Mouse (Mus musculus) midbrain, postnatal 0 days (tissue): Measurements from ENCODE around the gene 0610009B22Rik. TPM values are rescaled to one million over a fixed set of nuclear protein-coding genes. Genes with fewer than 3 reads are reported as not detected.
A peak's percentile ranks its signal among the peaks of the same experiment; 100 is the strongest.

Experiments
- ATAC-seq: fragments of 200-750 bp; cut with Nextera tagmentation; 2 replicates; pipeline ENCODE4 v1.8.0; 2017; ENCODE audit warnings: moderate number of reproducible peaks, mild to moderate bottlenecking, moderate TSS enrichment, moderate library complexity; ENCODE audit not compliant: low FRiP score
- DNase-seq: peaks from one replicate; pipeline ENCODE4 v3.0.0-alpha.2; 2015; ENCODE audit warnings: low spot score
- H3K27ac ChIP-seq: fragments of 300-500 bp; sonication (generic); 2 replicates; pipeline ENCODE4 v1.5.1; 2014; ENCODE audit warnings: low read depth, mild to moderate bottlenecking, low read length, mixed read lengths
- H3K27me3 ChIP-seq: fragments of 300-500 bp; sonication (generic); 2 replicates; pipeline ENCODE4 v1.6.1; 2014; ENCODE audit warnings: low read length, control low read depth, mixed read lengths; ENCODE audit not compliant: insufficient read depth
- H3K36me3 ChIP-seq: fragments of 300-500 bp; sonication (generic); 2 replicates; pipeline ENCODE4 v1.6.1; 2014; ENCODE audit warnings: low read length, control low read depth, mixed read lengths; ENCODE audit not compliant: insufficient read depth
- H3K4me1 ChIP-seq: fragments of 300-500 bp; sonication (generic); 2 replicates; pipeline ENCODE4 v1.6.1; 2014; ENCODE audit warnings: mild to moderate bottlenecking, control low read depth, antibody characterized with exemption, low read length, mixed read lengths; ENCODE audit not compliant: insufficient read depth
- H3K4me2 ChIP-seq: fragments of 300-500 bp; sonication (generic); 2 replicates; pipeline ENCODE4 v1.6.1; 2014; ENCODE audit warnings: low read depth, mild to moderate bottlenecking, low read length, mixed read lengths; ENCODE audit not compliant: poor library complexity, severe bottlenecking
- H3K4me3 ChIP-seq: fragments of 300-500 bp; sonication (generic); 2 replicates; pipeline ENCODE4 v1.5.1; 2014; ENCODE audit warnings: low read depth, mild to moderate bottlenecking, low read length, moderate library complexity
- H3K9ac ChIP-seq: fragments of 300-500 bp; sonication (generic); replicated peaks from 2 replicates; pipeline ENCODE4 v1.6.1; 2014; ENCODE audit warnings: mild to moderate bottlenecking, low read length, moderate library complexity, mixed read lengths; ENCODE audit not compliant: poor library complexity, severe bottlenecking
- H3K9me3 ChIP-seq: fragments of 300-500 bp; sonication (generic); 2 replicates; pipeline ENCODE4 v1.6.1; 2016; ENCODE audit warnings: low read length, control low read depth
- CTCF ChIP-seq: IDR thresholded peaks from 2 replicates; pipeline ENCODE4 v1.5.1; 2016; ENCODE audit warnings: antibody characterized with exemption, mild to moderate bottlenecking
- WGBS: fragments of 180-500 bp; shearing (Covaris S2); extraction: QIAGEN DNeasy Blood & Tissue Kit; methylation state at CpG from one replicate; pipeline ENCODE4 v1.1.7; 2014; 5-methylcytosine and 5-hydroxymethylcytosine counted together
- polyA plus RNA-seq: library from polyadenylated mRNA; unstranded; fragments of >200 nt; fragmentation: Nextera tagmentation; extraction: Ambion mirVana; gene quantifications from 2 replicates; pipeline ENCODE4 v1.2.1, GENCODE M21; 2015
- total RNA-seq: library from RNA; depleted of rRNA; stranded (reverse); fragments of >200 nt; gene quantifications from 2 replicates; pipeline ENCODE4 v1.2.3, GENCODE M21; 2014

The 0610009B22Rik gene
- total and polyA plus RNA-seq, 2 experiments from 2014 or later: 31.8 to 83.4 TPM

DNA sequence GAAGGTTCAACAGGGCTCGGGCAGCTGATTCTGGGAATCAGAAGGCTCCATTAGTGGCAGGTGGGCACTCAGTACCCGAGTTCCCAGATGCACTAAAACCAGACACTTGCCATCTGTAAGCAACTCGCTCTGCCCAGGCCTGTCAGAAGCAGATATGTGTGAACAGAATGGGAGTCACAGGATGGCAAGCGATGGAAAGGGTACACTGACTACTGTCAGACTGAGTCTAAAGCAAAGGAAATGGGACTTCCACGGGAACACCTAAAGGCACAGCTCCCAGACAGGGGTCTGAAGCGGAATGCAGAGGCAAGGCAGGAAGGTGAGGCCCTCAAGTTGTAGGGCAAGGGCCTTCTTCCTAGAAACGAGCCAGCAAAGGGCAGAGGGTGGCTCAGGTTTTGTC is 42.4 kb downstream of the 0610009B22Rik start:
- no peak overlapping the region for H3K4me3 ChIP-seq
- ATAC-seq: no peak
- 86% methylated on average over 7 of the region's 7 CpGs for WGBS
- H3K9me3 ChIP-seq: no peaks in the 10 kb centered on the region
- peaks cover 20% of the 10 kb centered on the region for H3K36me3 ChIP-seq
- H3K4me2 ChIP-seq: no peak overlapping the region
- H3K27ac ChIP-seq: no peak overlapping the region
- DNase-seq: no peak
- no peak overlapping the region for H3K9ac ChIP-seq
- H3K27me3 ChIP-seq: no peaks in the 10 kb centered on the region
- TF ChIP-seq CTCF: no peak
- H3K4me1 ChIP-seq: peaks cover 6% of the 10 kb centered on the region; the same call in 1 of the 2 replicates

DNA sequence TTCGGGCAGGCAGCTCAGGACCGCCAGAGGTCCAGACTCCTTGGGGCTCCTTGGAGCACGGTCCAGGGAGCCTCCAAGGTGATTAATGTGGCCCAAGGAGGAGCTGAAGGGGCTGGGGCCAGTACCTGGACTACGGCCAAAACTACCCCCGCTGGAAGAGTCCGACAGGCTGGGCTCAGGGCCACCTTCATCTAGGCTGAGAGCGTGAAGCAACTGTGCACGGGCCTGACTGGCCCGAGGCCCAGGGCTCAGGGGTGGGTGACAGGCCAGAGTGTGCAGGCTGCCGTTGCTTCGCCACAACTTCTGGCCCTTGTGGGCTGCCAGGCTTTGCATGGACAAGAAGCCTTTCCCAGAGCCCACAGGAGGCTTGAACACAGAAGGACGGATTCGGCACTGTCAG is 43.4 kb downstream of the 0610009B22Rik start:
- H3K9ac ChIP-seq: no peak overlapping the region
- H3K4me3 ChIP-seq: no peak overlapping the region
- H3K9me3 ChIP-seq: no peaks in the 10 kb centered on the region
- ATAC-seq (no peak), DNase-seq (peak; percentile 54)
- TF ChIP-seq CTCF: no peak
- H3K36me3 ChIP-seq: peaks cover 20% of the 10 kb centered on the region
- WGBS: 81% methylated on average over 13 of the region's 13 CpGs
- H3K27me3 ChIP-seq: no peaks in the 10 kb centered on the region
- H3K27ac ChIP-seq: no peak overlapping the region
- H3K4me2 ChIP-seq: no peak overlapping the region
- peaks cover 6% of the 10 kb centered on the region; the same call in 1 of the 2 replicates for H3K4me1 ChIP-seq

DNA sequence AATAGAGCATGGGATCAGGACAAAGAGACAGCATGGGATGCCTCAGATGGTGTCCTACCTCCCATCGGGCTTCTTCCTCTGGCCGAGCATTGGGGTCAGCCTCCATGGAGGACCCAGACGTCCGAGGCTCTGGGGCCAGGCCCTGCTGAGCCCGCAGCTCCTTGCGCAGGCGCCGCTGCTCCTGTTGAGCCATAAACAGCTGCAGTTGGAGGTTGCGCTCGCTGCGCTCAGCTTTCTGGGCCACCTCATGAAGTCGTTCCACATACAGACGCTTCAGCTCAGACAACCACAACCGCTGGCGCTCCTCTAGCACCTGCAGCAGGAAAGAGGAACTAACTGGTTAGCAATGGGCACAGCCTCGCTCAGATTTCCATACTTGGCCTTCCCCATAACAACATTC is 44.5 kb downstream of the 0610009B22Rik start:
- Histone ChIP-seq H3K9ac (no peak overlapping the region), H3K4me1 (no peaks in the 10 kb centered on the region), H3K36me3 (peaks cover 20% of the 10 kb centered on the region), H3K4me3 (no peak overlapping the region), H3K27me3 (no peaks in the 10 kb centered on the region), H3K9me3 (no peaks in the 10 kb centered on the region), H3K27ac (no peak overlapping the region), H3K4me2 (no peak overlapping the region)
- WGBS: 75% methylated on average over 16 of the region's 16 CpGs
- no peak for TF ChIP-seq CTCF
- ATAC-seq (no peak), DNase-seq (no peak)

DNA sequence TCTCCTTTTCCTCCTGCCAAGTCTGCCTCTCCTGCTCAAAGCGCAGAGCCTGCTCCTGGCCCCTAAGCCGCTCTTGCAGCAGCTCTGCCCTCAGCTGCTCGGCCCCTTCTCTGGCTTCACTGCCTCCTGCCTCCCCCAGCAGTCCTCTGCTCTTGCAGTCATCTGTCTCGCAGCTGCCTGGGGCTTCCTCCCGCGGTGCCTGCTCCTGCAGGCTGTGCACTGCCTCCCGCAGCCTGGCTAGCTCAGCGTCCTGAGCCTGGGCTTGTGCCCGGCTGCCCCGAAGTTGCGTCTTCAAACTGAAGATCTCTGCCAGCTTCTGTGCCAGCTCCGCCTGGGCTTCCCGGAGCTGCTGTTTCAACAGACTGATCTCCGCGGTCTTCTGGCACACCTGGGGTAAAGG is 44.9 kb downstream of the 0610009B22Rik start:
- H3K27ac ChIP-seq: no peak overlapping the region
- no peaks in the 10 kb centered on the region for H3K27me3 ChIP-seq
- H3K4me2 ChIP-seq: 0 out of 2 replicates have a peak overlapping the region, but pooled peaks have one; percentile 0
- peak; percentile 51 for DNase-seq
- H3K9me3 ChIP-seq: no peaks in the 10 kb centered on the region
- whole genome bisulfite sequencing: 55% methylated on average over 15 of the region's 15 CpGs
- H3K36me3 ChIP-seq: peaks cover 20% of the 10 kb centered on the region
- H3K9ac ChIP-seq: no peak overlapping the region
- no peak; the same call in 1 of the 2 replicates for ATAC-seq
- no peaks in the 10 kb centered on the region for H3K4me1 ChIP-seq
- no peak for TF ChIP-seq CTCF
- no peak overlapping the region for H3K4me3 ChIP-seq

DNA sequence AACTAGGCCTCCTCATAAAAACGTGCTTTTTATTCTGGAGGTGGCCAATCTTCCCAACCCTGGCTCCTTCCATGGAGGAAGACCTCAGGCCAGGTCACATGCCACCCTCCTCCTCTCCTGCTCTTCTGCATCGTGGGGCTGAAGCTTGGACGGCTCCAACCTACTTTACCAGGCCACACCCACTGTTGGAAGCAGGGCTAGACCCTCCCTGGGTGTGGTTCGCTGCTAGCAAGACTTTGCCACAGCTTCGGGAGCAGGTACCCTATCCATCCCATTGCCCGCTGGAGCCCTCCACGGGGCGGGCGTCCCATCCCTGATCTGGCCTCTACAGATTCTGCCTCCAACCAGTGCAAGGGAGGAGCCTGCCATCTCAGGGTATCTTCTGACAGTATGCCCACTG is 45.5 kb downstream of the 0610009B22Rik start:
- Histone ChIP-seq H3K36me3 (peaks cover 20% of the 10 kb centered on the region), H3K9ac (no peak overlapping the region), H3K4me2 (no peak overlapping the region), H3K4me3 (no peak overlapping the region), H3K27me3 (no peaks in the 10 kb centered on the region), H3K27ac (no peak overlapping the region), H3K9me3 (no peaks in the 10 kb centered on the region), H3K4me1 (no peaks in the 10 kb centered on the region)
- no peak for DNase-seq
- 80% methylated on average over 9 of the region's 9 CpGs for WGBS
- no peak for TF ChIP-seq CTCF
- no peak for ATAC-seq

DNA sequence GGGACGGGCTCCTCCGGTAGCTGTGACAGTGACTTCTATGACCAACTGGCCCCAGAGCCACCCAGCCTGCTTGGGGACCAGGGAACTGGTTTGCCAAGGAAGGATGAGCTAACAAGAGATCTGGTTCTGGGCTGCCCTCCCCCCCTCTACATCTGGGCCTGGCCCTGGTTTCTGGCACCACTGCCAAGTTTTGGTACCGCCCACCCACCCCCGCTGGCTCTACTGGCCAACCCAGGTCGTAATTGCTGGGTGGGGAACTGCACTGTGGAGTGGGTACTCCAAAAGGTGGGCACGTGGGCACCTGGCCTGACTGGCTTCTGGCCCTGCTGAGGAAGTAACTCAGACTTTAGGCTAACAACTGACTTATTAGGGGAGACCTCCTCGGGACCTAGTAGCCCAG is 47.9 kb downstream of the 0610009B22Rik start:
- Histone ChIP-seq H3K4me1 (no peaks in the 10 kb centered on the region), H3K36me3 (peaks cover 20% of the 10 kb centered on the region), H3K27me3 (no peaks in the 10 kb centered on the region), H3K27ac (no peak overlapping the region), H3K9me3 (no peaks in the 10 kb centered on the region), H3K4me3 (no peak overlapping the region), H3K4me2 (no peak overlapping the region), H3K9ac (no peak overlapping the region)
- DNase-seq (no peak), ATAC-seq (no peak)
- 83% methylated on average over 7 of the region's 7 CpGs for WGBS
- no peak for TF ChIP-seq CTCF
